In the genomic region with DNA sequence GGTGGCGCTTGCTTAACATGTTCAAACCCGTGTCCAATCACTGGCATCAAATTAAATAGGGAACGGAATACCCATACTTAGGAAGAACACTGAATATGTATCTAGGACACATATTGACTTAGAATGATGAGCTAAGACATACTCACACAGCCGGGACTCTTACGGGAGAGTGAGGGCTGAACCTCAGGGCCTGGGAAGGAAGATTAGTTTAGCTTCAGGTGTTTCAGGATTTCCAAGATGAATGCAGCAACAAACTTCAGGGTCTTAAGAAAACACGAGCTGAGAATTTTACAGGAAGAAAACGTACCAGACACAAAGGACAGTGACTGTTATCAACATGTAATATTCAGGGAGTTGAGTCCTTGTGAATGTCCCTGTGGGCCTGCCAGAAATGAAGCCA, we compare ENCODE assay signal across 29 mouse cellular contexts.
"Had no signal": no experiment of that assay in that cellular context is flagged by ENCODE, and none has a peak within 500 bp of the region (broad histone marks: within the 10 kb centered on the region; RNA-seq: fewer than 3 reads in every experiment).

No protein-coding gene starts in this region.

- H3K36me3 ChIP-seq: heart, embryonic 12.5 days; heart, embryonic 13.5 days; heart, embryonic 15.5 days; hindbrain, embryonic 10.5 days; hindbrain, embryonic 12.5 days; hindbrain, embryonic 13.5 days; hindbrain, embryonic 15.5 days; intestine, embryonic 15.5 days; kidney, embryonic 15.5 days had no signal

- H3K27ac ChIP-seq: heart, embryonic 13.5 days; heart, embryonic 15.5 days; hindbrain, embryonic 10.5 days; hindbrain, embryonic 12.5 days; hindbrain, embryonic 13.5 days; hindbrain, embryonic 14.5 days; hindbrain, embryonic 15.5 days; hindbrain, postnatal 0 days; intestine, embryonic 15.5 days; kidney, embryonic 15.5 days; kidney, postnatal 0 days; layer of hippocampus, adult 2 months; left cerebral cortex, adult 2 months had no signal

- H3K27me3 ChIP-seq: heart, embryonic 12.5 days; heart, embryonic 13.5 days; heart, embryonic 15.5 days; hindbrain, embryonic 12.5 days; hindbrain, embryonic 13.5 days; hindbrain, embryonic 15.5 days; intestine, embryonic 15.5 days; kidney, embryonic 15.5 days had no signal

- H3K4me1 ChIP-seq: heart, embryonic 12.5 days; heart, embryonic 13.5 days; heart, embryonic 15.5 days; hindbrain, embryonic 10.5 days; hindbrain, embryonic 12.5 days; hindbrain, embryonic 13.5 days; hindbrain, embryonic 15.5 days; intestine, embryonic 15.5 days; kidney, embryonic 15.5 days had no signal

- DNase-seq: heart, postnatal 10 days; heart, postnatal 14 days; heart, postnatal 36 days; kidney, adult 11 months; kidney, adult 18-20 months; kidney, adult 2 months; kidney, adult 8-10 months; kidney, adult 9 months; kidney, postnatal 10 days; kidney, postnatal 14 days; kidney, postnatal 25 days; kidney, postnatal 36 days; kidney, postnatal 4 days; layer of hippocampus, adult 9-11 months; layer of hippocampus, postnatal 36 days had no signal

- H3K9me3 ChIP-seq: heart, embryonic 15.5 days; hindbrain, embryonic 10.5 days; hindbrain, embryonic 12.5 days; hindbrain, embryonic 13.5 days; hindbrain, embryonic 15.5 days; intestine, embryonic 15.5 days; kidney, embryonic 15.5 days had no signal

- H3K4me3 ChIP-seq: heart, embryonic 12.5 days; heart, embryonic 13.5 days; heart, embryonic 15.5 days; hindbrain, embryonic 10.5 days; hindbrain, embryonic 12.5 days; hindbrain, embryonic 13.5 days; hindbrain, embryonic 15.5 days; intestine, embryonic 15.5 days; kidney, embryonic 15.5 days; layer of hippocampus, adult 2 months; left cerebral cortex, adult 2 months had no signal
